Mouse (Mus musculus) testis, adult 2 months (tissue): ENCODE measurements around the gene Arhgef19.

Experiments
- CTCF ChIP-seq: fragments of 200-500 bp; IDR thresholded peaks from 2 replicates; pipeline ENCODE4 v1.5.1; 2012; ENCODE audit warnings: low read depth, mild to moderate bottlenecking, inconsistent platforms, low read length, moderate library complexity; ENCODE audit not compliant: control insufficient read depth, insufficient read depth, insufficient replicate concordance
- POLR2A ChIP-seq: fragments of 200-500 bp; IDR thresholded peaks from 2 replicates; pipeline ENCODE4 v1.6.1; 2012; ENCODE audit warnings: low read depth, mild to moderate bottlenecking, inconsistent platforms, low read length, moderate library complexity; ENCODE audit not compliant: control insufficient read depth

GRCm38 (mm10) chr4:141248614-141248978 is 9.3 kb downstream of the Arhgef19 start:
- no peak for TF ChIP-seq CTCF
- TF ChIP-seq POLR2A, result no peak
